Mouse (Mus musculus): ENCODE results near the gene Tax1bp1.

Tax1bp1 gene

GRCm38 (mm10) chr6:52705280-52705679 is 8.2 kb upstream of the Tax1bp1 start:
- in situ Hi-C loops (cut with MseI, MboI) = no loop called here

- in situ Hi-C loops (cut with MseI, MboI) = no loop called here
These were observed 5.7 kb upstream of the Tax1bp1 start for GRCm38 (mm10) chr6:52707815-52708214.

- in situ Hi-C loops (cut with MseI, MboI) = no loop called here
These were observed 966 bp upstream of the Tax1bp1 start for GRCm38 (mm10) chr6:52712563-52712962.

DNA sequence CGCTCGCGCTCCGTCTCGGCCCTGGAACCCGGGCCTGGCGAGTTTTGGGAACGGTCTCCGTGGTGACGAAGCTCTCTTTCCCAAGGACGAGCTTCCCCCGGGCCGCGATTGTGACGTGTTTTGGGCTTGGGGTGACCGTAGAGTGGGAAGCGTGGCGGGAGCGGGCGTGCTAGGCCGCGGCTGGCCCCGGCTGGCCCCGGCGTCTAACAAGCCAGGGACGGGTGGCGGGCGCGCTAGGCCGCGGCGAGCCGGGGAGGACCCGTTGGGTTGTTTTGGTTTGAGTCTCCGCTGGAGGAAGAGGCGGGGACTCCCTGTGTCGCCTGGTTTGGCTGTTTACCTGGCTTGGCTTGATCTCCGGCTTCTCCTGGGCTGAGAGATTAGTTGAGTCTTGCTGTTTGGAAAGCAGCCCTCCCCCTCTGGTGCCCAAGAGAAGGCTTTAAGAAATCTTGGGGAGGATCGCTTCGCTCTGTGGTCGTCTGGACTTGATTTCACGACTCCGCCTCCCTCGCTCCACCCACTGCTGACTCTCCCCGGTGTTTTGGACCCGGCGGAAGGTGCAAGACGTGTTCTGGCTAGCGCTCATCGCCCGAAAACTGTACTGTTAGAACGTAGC is 474 bp downstream of the Tax1bp1 start:
- in situ Hi-C loops (cut with MseI, MboI) = no loop called here

GRCm38 (mm10) chr6:52717493-52718192 is 4.1 kb downstream of the Tax1bp1 start:
- in situ Hi-C loops (cut with MseI, MboI) = no loop called here

DNA sequence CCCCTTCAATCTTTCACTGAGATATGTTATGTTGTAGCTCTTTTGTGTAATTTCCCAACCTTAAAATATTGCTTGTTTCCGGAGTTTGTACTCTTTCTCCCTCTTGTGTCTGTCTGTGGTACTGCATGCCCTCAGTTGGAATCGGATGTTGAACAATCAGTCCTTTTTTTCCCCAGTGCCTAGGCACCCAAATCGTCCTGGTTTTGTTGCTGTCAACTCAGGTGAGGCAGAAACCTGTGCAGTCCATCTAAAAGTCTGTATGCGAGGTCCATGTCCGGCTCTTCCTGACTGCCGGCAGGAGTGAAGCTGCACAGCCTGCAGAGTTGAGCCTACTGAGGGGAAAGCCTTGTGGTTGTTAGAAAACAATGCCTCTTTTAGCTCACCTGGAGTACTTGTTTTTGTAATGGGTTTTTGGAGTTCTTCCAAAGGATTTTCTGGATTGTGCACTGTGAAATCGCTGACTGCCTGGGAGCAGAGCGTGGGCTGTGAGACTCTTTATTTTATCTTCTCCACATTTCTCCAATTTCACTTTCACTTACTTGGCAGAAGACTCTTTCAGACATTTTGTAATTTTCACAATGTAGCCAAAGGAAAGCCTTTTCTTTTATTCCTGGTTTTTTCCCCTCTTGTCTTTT is 11.4 kb downstream of the Tax1bp1 start:
- in situ Hi-C loops (cut with MseI, MboI) = loop anchor here in 1 of 2 experiments (25.0 kb wide), 1 partner anchor 463 kb away; the partner anchor contains the start of gene Hoxa13

DNA sequence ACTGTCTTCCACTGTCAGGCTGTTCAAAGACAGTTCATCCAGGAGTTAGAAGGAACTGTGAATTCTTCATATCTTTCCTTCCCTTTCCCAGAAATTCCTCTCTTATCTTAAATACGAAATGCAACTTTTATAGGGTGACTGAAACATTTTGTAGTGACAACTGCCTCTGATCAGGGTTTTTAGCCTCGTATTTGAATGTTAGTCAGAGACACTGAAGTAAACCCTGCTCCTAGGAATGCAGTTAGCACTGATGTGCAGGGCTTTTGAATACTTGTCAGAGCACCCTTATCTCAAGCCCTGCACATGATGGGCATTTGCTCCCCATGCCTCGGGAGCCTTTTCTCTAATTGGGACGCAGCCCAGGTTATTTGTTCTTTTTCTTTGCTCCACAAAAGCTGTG is 16.8 kb downstream of the Tax1bp1 start:
- in situ Hi-C loops (cut with MseI, MboI) = loop anchor here in 1 of 2 experiments (25.0 kb wide), 1 partner anchor 468 kb away; the partner anchor contains the start of gene Hoxa13

- in situ Hi-C loops (cut with MseI, MboI) = loop anchor here in 1 of 2 experiments (25.0 kb wide), 1 partner anchor 472 kb away; the partner anchor contains the start of gene Hoxa13
These were observed 21.1 kb downstream of the Tax1bp1 start for GRCm38 (mm10) chr6:52734630-52735029.

GRCm38 (mm10) chr6:52752832-52753231 is 39.3 kb downstream of the Tax1bp1 start:
- in situ Hi-C loops (cut with MseI, MboI) = no loop called here

DNA sequence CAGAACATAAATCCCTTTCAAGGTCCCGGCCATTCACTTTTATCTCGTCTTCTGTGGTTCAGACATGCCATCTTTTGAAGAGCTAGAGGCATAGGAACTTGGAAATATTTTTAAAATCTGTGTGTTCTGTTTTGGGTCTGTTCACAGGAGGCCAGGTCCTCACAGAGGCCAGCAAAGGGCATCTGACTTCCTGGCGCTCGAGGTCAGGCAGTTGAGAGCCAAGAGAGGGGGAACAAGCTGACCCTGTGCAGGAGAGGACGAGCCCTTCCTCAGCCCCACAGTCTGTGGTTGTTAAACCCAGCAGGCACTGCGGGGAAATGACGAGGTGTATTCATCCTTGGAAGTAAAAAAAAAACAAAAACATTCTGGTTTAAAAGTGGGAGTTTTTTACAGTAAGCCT is 51.7 kb downstream of the Tax1bp1 start:
- in situ Hi-C loops (cut with MseI, MboI) = no loop called here

GRCm38 (mm10) chr6:52770789-52771188 is 57.3 kb downstream of the Tax1bp1 start:
- in situ Hi-C loops (cut with MseI, MboI) = no loop called here

GRCm38 (mm10) chr6:52773132-52773531 is 59.6 kb downstream of the Tax1bp1 start:
- in situ Hi-C loops (cut with MseI, MboI) = no loop called here

DNA sequence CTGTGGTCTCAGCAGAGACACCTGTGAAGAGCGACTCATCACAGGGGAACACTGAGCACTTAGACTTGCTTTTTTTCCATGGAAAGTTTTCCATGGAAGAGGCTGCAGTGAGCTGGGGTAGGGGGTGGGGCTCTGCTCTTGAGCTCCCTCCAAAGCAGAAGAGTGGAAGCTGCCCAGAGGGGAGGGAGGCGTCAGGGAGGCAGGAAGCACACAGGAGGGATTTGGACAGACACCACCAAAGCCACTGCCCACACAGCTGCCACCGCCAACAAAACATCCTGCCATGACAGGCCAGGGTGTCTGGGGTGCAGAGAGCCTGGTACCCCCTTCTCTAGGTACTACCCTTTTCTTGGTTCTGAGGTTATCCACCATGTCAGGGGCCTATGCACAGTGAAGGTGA is 61.8 kb downstream of the Tax1bp1 start:
- in situ Hi-C loops (cut with MseI, MboI) = no loop called here

DNA sequence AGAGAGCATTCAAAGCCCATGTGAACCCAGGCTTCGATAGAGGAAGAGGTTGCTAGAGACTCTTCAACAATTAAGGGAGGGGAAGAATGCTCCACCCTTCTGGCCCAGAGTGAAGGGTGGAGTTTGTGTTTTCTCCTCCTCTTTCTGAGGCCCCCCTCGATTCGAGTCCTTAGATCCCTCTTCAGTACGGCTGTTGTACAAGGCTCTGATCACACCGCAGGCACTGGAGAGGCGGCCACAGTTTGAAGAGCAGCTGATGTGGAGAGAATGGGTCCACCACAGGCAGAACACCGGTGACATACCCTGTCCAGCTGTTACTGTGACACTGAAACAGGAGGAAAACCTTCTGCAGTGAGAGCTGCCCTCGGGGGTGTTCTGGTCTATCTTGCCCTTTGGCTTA is 62.4 kb downstream of the Tax1bp1 start:
- in situ Hi-C loops (cut with MseI, MboI) = no loop called here

GRCm38 (mm10) chr6:52777034-52777433 is 63.5 kb downstream of the Tax1bp1 start:
- in situ Hi-C loops (cut with MseI, MboI) = no loop called here

- in situ Hi-C loops (cut with MseI, MboI) = no loop called here
These were observed 65.0 kb downstream of the Tax1bp1 start for GRCm38 (mm10) chr6:52778523-52778922.

- in situ Hi-C loops (cut with MseI, MboI) = no loop called here
These were observed 66.0 kb downstream of the Tax1bp1 start for GRCm38 (mm10) chr6:52779546-52779945.

DNA sequence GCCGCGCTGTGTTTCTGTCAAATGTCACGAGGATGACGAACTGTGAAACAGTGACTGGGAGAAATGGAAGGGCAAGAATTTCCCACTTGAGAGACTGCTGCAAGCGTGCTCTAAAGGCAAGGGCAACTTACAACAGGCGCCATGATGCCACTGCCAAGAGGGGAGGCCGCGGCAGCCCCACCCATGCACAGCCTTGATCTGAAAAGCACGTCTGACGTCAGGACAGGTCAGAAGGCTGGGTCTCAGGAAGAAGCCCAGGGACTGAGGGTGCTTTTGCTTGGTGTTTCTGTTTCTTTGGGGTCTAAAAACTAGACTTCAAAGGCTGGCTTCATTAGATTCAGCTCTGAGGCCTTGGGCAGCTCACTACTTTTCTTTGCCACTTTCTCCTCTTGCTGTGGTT is 76.8 kb downstream of the Tax1bp1 start:
- in situ Hi-C loops (cut with MseI, MboI) = no loop called here

DNA sequence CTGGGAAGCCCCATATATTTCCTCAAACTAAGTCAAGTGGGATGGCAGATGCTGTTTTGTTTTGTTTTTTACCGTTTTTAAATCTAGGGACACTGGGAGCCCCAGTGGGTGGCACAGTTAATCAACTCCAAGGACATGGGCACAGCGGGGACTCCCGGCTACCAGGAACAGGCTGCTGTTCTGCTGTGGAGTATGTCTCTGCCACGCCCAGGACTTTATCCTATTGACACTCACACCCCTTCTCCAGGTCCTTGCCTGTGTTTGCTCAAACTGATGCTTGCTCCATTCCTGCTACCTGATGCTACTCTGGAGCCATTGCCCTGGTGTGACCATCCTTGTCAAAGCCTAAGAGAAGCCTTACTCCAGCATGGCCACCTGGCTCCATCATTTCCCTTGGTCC is 77.3 kb downstream of the Tax1bp1 start:
- in situ Hi-C loops (cut with MseI, MboI) = no loop called here

- in situ Hi-C loops (cut with MseI, MboI) = no loop called here
These were observed 78.9 kb downstream of the Tax1bp1 start for GRCm38 (mm10) chr6:52792455-52792854.

- in situ Hi-C loops (cut with MseI, MboI) = no loop called here
These were observed 81.7 kb downstream of the Tax1bp1 start for GRCm38 (mm10) chr6:52795029-52795841.

GRCm38 (mm10) chr6:52796035-52796598 is 82.6 kb downstream of the Tax1bp1 start:
- in situ Hi-C loops (cut with MseI, MboI) = no loop called here
